Mouse (Mus musculus) testis, postnatal 10 days (tissue): Measurements from ENCODE around the gene Zfp871.
"Not testable (repeated sequence)": the region's sequence is repeated elsewhere in the genome, so short reads cannot be mapped to it uniquely, and the experiment has no call there.

Experiments
- DNase-seq: peaks from one replicate; pipeline ENCODE4 v3.0.0; 2021; ENCODE audit warnings: low spot score

Zfp871 gene

DNA sequence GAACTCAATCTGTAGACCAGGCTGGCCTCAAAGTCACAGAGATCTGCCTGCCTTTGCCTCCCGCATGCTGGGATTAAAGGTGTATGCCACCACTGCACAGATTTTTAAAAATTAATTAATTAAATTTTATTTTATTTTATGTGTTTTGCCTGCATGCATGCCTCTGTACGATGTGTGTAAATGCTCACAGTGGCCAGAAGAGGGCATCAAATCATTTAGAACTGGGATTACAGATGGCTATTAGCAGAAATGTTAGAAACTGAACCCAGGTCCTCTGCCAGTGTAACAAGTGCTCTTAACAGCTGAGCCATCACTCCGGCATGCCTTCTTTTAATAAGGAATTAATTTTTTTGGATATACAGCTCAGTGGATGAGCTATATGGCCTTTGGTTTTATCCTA is 59.1 kb downstream of the Zfp871 start:
- DNase-seq = no peak

DNA sequence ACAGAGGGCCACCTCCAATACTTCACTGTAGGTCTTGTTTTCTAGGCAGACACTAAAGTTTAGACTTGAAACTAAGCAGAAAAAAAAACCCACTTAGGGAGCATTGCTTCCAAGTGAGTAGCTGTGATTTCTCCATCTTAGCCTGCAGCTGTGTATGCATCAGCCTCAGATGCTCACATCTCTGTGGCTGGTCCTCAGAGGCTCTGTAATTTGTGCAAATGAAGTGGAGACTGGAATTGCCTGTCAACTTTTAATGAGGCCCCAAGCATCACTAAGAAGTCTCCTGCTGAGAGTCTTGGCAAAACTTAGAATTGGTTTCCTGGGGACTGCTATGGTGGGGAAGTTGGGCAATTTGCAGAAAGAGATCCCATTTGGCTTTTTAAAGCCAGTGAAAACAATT is 61.7 kb downstream of the Zfp871 start:
- DNase-seq = not testable (repeated sequence)

DNA sequence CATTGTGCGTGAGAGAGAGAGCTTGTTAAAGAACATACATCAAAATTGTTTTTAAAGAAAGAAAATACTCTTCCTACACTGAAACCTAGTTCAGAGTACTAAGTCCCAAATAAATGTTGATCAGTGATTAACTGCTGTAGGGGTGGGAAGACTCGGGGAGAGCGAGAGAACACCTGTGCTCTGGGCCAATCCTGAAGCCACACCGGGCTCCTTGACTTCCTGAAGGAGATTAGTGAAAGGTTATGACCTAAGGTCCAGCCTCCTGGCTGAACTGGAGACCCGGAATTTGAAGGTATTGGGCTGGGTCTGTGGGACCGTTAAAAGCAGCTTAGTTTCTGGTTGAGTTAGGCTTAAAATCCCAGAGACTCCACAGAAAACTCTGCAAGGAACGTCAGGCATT is 65.3 kb downstream of the Zfp871 start:
- no peak for DNase-seq

DNA sequence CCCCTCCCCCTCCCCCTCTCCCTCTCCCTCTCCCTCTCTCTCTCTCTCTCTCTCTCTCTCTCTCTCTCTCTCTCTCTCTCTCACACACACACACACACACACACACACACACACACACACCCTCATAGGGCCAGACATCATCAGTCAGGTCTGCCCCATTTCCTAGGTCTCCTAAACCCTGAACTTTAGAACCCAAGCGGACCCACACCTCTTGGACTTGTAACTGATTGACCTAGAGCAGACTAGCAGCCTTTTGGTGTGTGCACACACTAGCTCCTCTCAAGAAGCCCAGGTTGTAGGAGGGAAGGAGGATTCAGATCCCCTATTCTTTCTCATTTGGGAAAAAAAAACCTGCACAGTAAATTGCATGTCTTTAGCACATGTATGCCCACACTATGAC is 65.9 kb downstream of the Zfp871 start:
- DNase-seq = not testable (repeated sequence)
